ENCODE assay signal across 13 mouse cellular contexts in genomic region chr1:37097382-37098093, GRCm38 (mm10).
A peak's percentile ranks its signal among the peaks of the same experiment; 100 is the strongest.
DNase-seq lines count a peak whose midpoint lies in the region; ATAC-seq and TF ChIP-seq lines count a peak whose summit lies in the region.
"Had no signal": no experiment of that assay in that cellular context is flagged by ENCODE, and none has a peak within 500 bp of the region (broad histone marks: within the 10 kb centered on the region; RNA-seq: fewer than 3 reads in every experiment).

No protein-coding gene starts in this region.

- no peak overlapping the region; the same call in 1 of the 2 replicates for H3K27ac ChIP-seq in embryonic facial prominence, embryonic 14.5 days (replicated peaks; ENCODE audit: low read depth, low read length)
- peak overlapping the region; percentile 72 for H3K27ac ChIP-seq in layer of hippocampus, adult 2 months
- peak overlapping the region; percentile 71 for H3K27ac ChIP-seq in midbrain, embryonic 16.5 days (ENCODE audit: low read length)
- H3K27ac ChIP-seq: embryonic facial prominence, embryonic 13.5 days; macrophage had no signal

- H3K36me3 ChIP-seq in embryonic facial prominence, embryonic 14.5 days (ENCODE audit: control insufficient read depth, insufficient read depth, low read length): no peaks in the 10 kb centered on the region
- H3K36me3 ChIP-seq in midbrain, embryonic 16.5 days (ENCODE audit: control insufficient read depth, insufficient read depth, low read length): no peaks in the 10 kb centered on the region
- H3K36me3 ChIP-seq: embryonic facial prominence, embryonic 13.5 days had no signal

- no peaks in the 10 kb centered on the region for H3K9me3 ChIP-seq in embryonic facial prominence, embryonic 14.5 days (ENCODE audit: control insufficient read depth, low read length)
- H3K9me3 ChIP-seq in midbrain, embryonic 16.5 days (replicated peaks; ENCODE audit: control insufficient read depth, low read length, poor library complexity, severe bottlenecking): no peaks in the 10 kb centered on the region
- H3K9me3 ChIP-seq: embryonic facial prominence, embryonic 13.5 days had no signal

- no peak for TF ChIP-seq CTCF in layer of hippocampus, adult 2 months (conservative IDR thresholded peaks at IDR 0.05)

- H3K4me1 ChIP-seq in embryonic facial prominence, embryonic 14.5 days (ENCODE audit: control insufficient read depth, insufficient read depth, low read length): no peaks in the 10 kb centered on the region
- peaks cover 8% of the 10 kb centered on the region; the same call in 1 of the 2 replicates for H3K4me1 ChIP-seq in midbrain, embryonic 16.5 days (ENCODE audit: control insufficient read depth, insufficient read depth, low read length)

- H3K9ac ChIP-seq in embryonic facial prominence, embryonic 14.5 days (ENCODE audit: low read depth, low read length): no peak overlapping the region
- H3K9ac ChIP-seq in midbrain, embryonic 16.5 days (ENCODE audit: low read depth, low read length): no peak overlapping the region
- H3K9ac ChIP-seq: embryonic facial prominence, embryonic 13.5 days had no signal

- no peak for DNase-seq in frontal cortex, postnatal 14 days (ENCODE audit: low spot score in 2 of 2)
- peak; percentile 67 for DNase-seq in embryonic facial prominence, embryonic 14.5 days (ENCODE audit: low spot score)
- peak; percentile 48 to 72 for DNase-seq in layer of hippocampus, adult 2 months (ENCODE audit: low spot score in 2 of 2)
- no peak for DNase-seq in ovary, postnatal 10 days (ENCODE audit: low spot score)
- no peak for DNase-seq in heart, adult 9 months (ENCODE audit: low spot score in 2 of 2)
- no peak for DNase-seq in thymus, adult 18-20 months
- DNase-seq: heart, adult 11 months; kidney, adult 18-20 months had no signal

- no peaks in the 10 kb centered on the region for H3K27me3 ChIP-seq in embryonic facial prominence, embryonic 14.5 days (replicated peaks; ENCODE audit: control insufficient read depth, insufficient read depth, low read length)
- no peaks in the 10 kb centered on the region for H3K27me3 ChIP-seq in midbrain, embryonic 16.5 days (ENCODE audit: control insufficient read depth, insufficient read depth, low read depth, low read length)
- H3K27me3 ChIP-seq: embryonic facial prominence, embryonic 13.5 days had no signal

- no peak overlapping the region; the same call in 1 of the 2 replicates for H3K4me2 ChIP-seq in embryonic facial prominence, embryonic 14.5 days (ENCODE audit: low read depth, low read length)
- H3K4me2 ChIP-seq in midbrain, embryonic 16.5 days (ENCODE audit: low read length): no peak overlapping the region
- H3K4me2 ChIP-seq: embryonic facial prominence, embryonic 13.5 days; liver, embryonic 11.5 days had no signal

- peak; percentile 55; the same call in 1 of the 2 replicates for ATAC-seq in frontal cortex, adult (ENCODE audit: low TSS enrichment)
- peak; percentile 83 for ATAC-seq in embryonic facial prominence, embryonic 14.5 days (ENCODE audit: low read depth)
- ATAC-seq in midbrain, embryonic 16.5 days: peak; percentile 82

- 56% methylated on average over 16 of the region's 17 CpGs for WGBS in embryonic facial prominence, embryonic 14.5 days
- 41% methylated on average over 17 of the region's 17 CpGs for WGBS in midbrain, embryonic 16.5 days

- no peak overlapping the region for H3K4me3 ChIP-seq in embryonic facial prominence, embryonic 14.5 days (ENCODE audit: low read depth, low read length)
- no peak overlapping the region for H3K4me3 ChIP-seq in layer of hippocampus, adult 2 months
- no peak overlapping the region for H3K4me3 ChIP-seq in midbrain, embryonic 16.5 days (ENCODE audit: low read depth, low read length)
- H3K4me3 ChIP-seq: embryonic facial prominence, embryonic 13.5 days had no signal

Comparison
In these comparisons a context has a peak if more than half of its experiments do, and no peak if none do; other contexts are left out.
1. DNase-seq: peak in embryonic facial prominence, embryonic 14.5 days (single experiment) and layer of hippocampus, adult 2 months (2 of 2); none in frontal cortex, postnatal 14 days (0 of 2), ovary, postnatal 10 days (single experiment), heart, adult 9 months (0 of 2) and thymus, adult 18-20 months (0 of 2).
2. Peak in every context shown above with its lines, with median percentiles within 50 percentile points of each other: ATAC-seq.